Mouse (Mus musculus) intestine, embryonic 15.5 days (tissue): Measurements from ENCODE around the gene Psmd2. TPM values are rescaled to one million over a fixed set of nuclear protein-coding genes. Genes with fewer than 3 reads are reported as not detected.
"Not testable (repeated sequence)": the region's sequence is repeated elsewhere in the genome, so short reads cannot be mapped to it uniquely, and the experiment has no call there.

Source experiments
- ATAC-seq: fragments of 200-750 bp; cut with Nextera tagmentation; 2 replicates; pipeline ENCODE4 v1.8.0; 2017; ENCODE audit warnings: moderate TSS enrichment, moderate library complexity
- H3K27ac ChIP-seq: fragments of 300-500 bp; sonication (generic); 2 replicates; pipeline ENCODE4 v1.5.1; 2015; ENCODE audit warnings: mild to moderate bottlenecking, inconsistent platforms
- H3K27me3 ChIP-seq: fragments of 300-500 bp; sonication (generic); replicated peaks from 2 replicates; pipeline ENCODE4 v1.6.1; 2015; ENCODE audit warnings: inconsistent platforms
- H3K36me3 ChIP-seq: fragments of 300-500 bp; sonication (generic); 2 replicates; pipeline ENCODE4 v1.6.1; 2015; ENCODE audit warnings: inconsistent platforms
- H3K4me1 ChIP-seq: fragments of 300-500 bp; sonication (generic); replicated peaks from 2 replicates; pipeline ENCODE4 v1.6.1; 2015; ENCODE audit warnings: inconsistent platforms
- H3K4me2 ChIP-seq: fragments of 300-500 bp; sonication (generic); replicated peaks from 2 replicates; pipeline ENCODE4 v1.6.1; 2015; ENCODE audit warnings: mild to moderate bottlenecking, inconsistent platforms
- H3K4me3 ChIP-seq: fragments of 300-500 bp; sonication (generic); replicated peaks from 2 replicates; pipeline ENCODE4 v1.5.1; 2015; ENCODE audit warnings: inconsistent platforms
- H3K9ac ChIP-seq: fragments of 300-500 bp; sonication (generic); 2 replicates; pipeline ENCODE4 v1.6.1; 2015; ENCODE audit warnings: inconsistent platforms
- H3K9me3 ChIP-seq: fragments of 300-500 bp; sonication (generic); 2 replicates; pipeline ENCODE4 v1.6.1; 2016; ENCODE audit warnings: inconsistent platforms
- WGBS: fragments of 180-500 bp; shearing (Covaris S2); methylation state at CpG from one replicate; pipeline ENCODE4 v1.1.7; 2015; 5-methylcytosine and 5-hydroxymethylcytosine counted together
- polyA plus RNA-seq: library from polyadenylated mRNA; unstranded; fragments of >200 nt; fragmentation: Nextera tagmentation; extraction: Ambion mirVana; gene quantifications from 2 replicates; pipeline ENCODE4 v1.2.1, GENCODE M21; 2015

Psmd2 gene
- polyA plus RNA-seq, 1 experiment from 2014 or later, result 283 TPM

- no peaks in the 10 kb centered on the region for H3K36me3 ChIP-seq
- H3K9me3 ChIP-seq, result no peaks in the 10 kb centered on the region
- peaks cover 24% of the 10 kb centered on the region for H3K27me3 ChIP-seq
- no peak overlapping the region for H3K4me3 ChIP-seq
- H3K27ac ChIP-seq, result no peak overlapping the region
- 54% methylated on average over 2 of the region's 2 CpGs for WGBS
- no peak overlapping the region for H3K9ac ChIP-seq
- H3K4me2 ChIP-seq, result no peak overlapping the region
- no peak for ATAC-seq
- H3K4me1 ChIP-seq, result peaks cover 24% of the 10 kb centered on the region
These were observed 28.2 kb upstream of the Psmd2 start for GRCm38 (mm10) chr16:20623211-20623610.

GRCm38 (mm10) chr16:20628871-20629391, 22.5 kb upstream of the Psmd2 start:
- Histone ChIP-seq H3K4me2 (peak overlapping the region; percentile 97; the same call in 1 of the 2 replicates), H3K9me3 (no peaks in the 10 kb centered on the region), H3K27me3 (peaks cover 20% of the 10 kb centered on the region), H3K9ac (no peak overlapping the region), H3K4me1 (0 out of 2 replicates have a peak, but pooled peaks cover 6% of the 10 kb centered on the region), H3K27ac (no peak overlapping the region), H3K4me3 (no peak overlapping the region), H3K36me3 (no peaks in the 10 kb centered on the region)
- WGBS, result 55% methylated on average over 11 of the region's 11 CpGs
- ATAC-seq, result no peak

GRCm38 (mm10) chr16:20629731-20630634, 21.5 kb upstream of the Psmd2 start, which contains the start of gene Ece2:
TSS of gene Ece2 (plus strand) at chr16:20629828.
- 8% methylated on average over 54 of the region's 54 CpGs for WGBS
- Histone ChIP-seq H3K27me3 (peaks cover 20% of the 10 kb centered on the region), H3K4me3 (peak within 1 kb of the TSS; percentile 51), H3K4me1 (0 out of 2 replicates have a peak, but pooled peaks cover 6% of the 10 kb centered on the region), H3K9me3 (no peaks in the 10 kb centered on the region), H3K36me3 (no peaks in the 10 kb centered on the region), H3K4me2 (peak within 1 kb of the TSS; percentile 97), H3K27ac (no peak within 1 kb of the TSS), H3K9ac (peak within 1 kb of the TSS; percentile 45)
- ATAC-seq, result peak; percentile 69

- no peak for ATAC-seq
- WGBS, result 71% methylated on average over 8 of the region's 8 CpGs
- Histone ChIP-seq H3K9ac (no peak overlapping the region), H3K27ac (no peak overlapping the region), H3K4me3 (no peak overlapping the region), H3K27me3 (no peaks in the 10 kb centered on the region), H3K36me3 (no peaks in the 10 kb centered on the region), H3K4me1 (no peaks in the 10 kb centered on the region), H3K4me2 (no peak overlapping the region), H3K9me3 (no peaks in the 10 kb centered on the region)
These were observed 14.0 kb upstream of the Psmd2 start for GRCm38 (mm10) chr16:20637410-20637809.

GRCm38 (mm10) chr16:20638367-20638766, 13.1 kb upstream of the Psmd2 start:
- Histone ChIP-seq H3K4me1 (no peaks in the 10 kb centered on the region), H3K4me3 (no peak overlapping the region), H3K4me2 (no peak overlapping the region), H3K9me3 (no peaks in the 10 kb centered on the region), H3K27me3 (no peaks in the 10 kb centered on the region), H3K27ac (no peak overlapping the region), H3K36me3 (no peaks in the 10 kb centered on the region), H3K9ac (no peak overlapping the region)
- no peak for ATAC-seq
- 80% methylated on average over 8 of the region's 8 CpGs for WGBS

- 0% methylated on average over 8 of the region's 8 CpGs for WGBS
- ATAC-seq, result peak; percentile 63
- Histone ChIP-seq H3K27me3 (no peaks in the 10 kb centered on the region), H3K9ac (no peak overlapping the region), H3K4me1 (no peaks in the 10 kb centered on the region), H3K36me3 (no peaks in the 10 kb centered on the region), H3K4me2 (no peak overlapping the region), H3K27ac (no peak overlapping the region), H3K9me3 (no peaks in the 10 kb centered on the region), H3K4me3 (no peak overlapping the region)
These were observed 9.3 kb upstream of the Psmd2 start for GRCm38 (mm10) chr16:20642161-20642560.

- WGBS, result 85% methylated on average over 7 of the region's 7 CpGs
- Histone ChIP-seq H3K27ac (no peak overlapping the region), H3K4me1 (no peaks in the 10 kb centered on the region), H3K36me3 (no peaks in the 10 kb centered on the region), H3K27me3 (no peaks in the 10 kb centered on the region), H3K9me3 (no peaks in the 10 kb centered on the region), H3K4me2 (no peak overlapping the region), H3K9ac (no peak overlapping the region), H3K4me3 (no peak overlapping the region)
- no peak for ATAC-seq
These were observed 7.5 kb upstream of the Psmd2 start for GRCm38 (mm10) chr16:20643911-20644310.

GRCm38 (mm10) chr16:20651947-20652310, 477 bp downstream of the Psmd2 start:
- H3K27me3 ChIP-seq, result no peaks in the 10 kb centered on the region
- peaks cover 21% of the 10 kb centered on the region for H3K36me3 ChIP-seq
- peak overlapping the region; percentile 78 for H3K4me2 ChIP-seq
- no peaks in the 10 kb centered on the region for H3K9me3 ChIP-seq
- peak overlapping the region; percentile 87 for H3K9ac ChIP-seq
- WGBS, result 8% methylated on average over 12 of the region's 12 CpGs
- H3K27ac ChIP-seq, result no peak overlapping the region
- peaks cover 6% of the 10 kb centered on the region; the same call in 1 of the 2 replicates for H3K4me1 ChIP-seq
- peak overlapping the region; percentile 70 for H3K4me3 ChIP-seq
- ATAC-seq, result 0 out of 2 replicates have a peak, but pooled peaks have one; percentile 1

GRCm38 (mm10) chr16:20653315-20653714, 1.9 kb downstream of the Psmd2 start:
- no peak overlapping the region for H3K4me3 ChIP-seq
- no peak overlapping the region for H3K9ac ChIP-seq
- 65% methylated on average over 2 of the region's 2 CpGs for WGBS
- no peak overlapping the region for H3K4me2 ChIP-seq
- H3K4me1 ChIP-seq, result peaks cover 6% of the 10 kb centered on the region; the same call in 1 of the 2 replicates
- H3K27ac ChIP-seq, result no peak overlapping the region
- no peaks in the 10 kb centered on the region for H3K9me3 ChIP-seq
- no peak for ATAC-seq
- H3K36me3 ChIP-seq, result peaks cover 34% of the 10 kb centered on the region
- H3K27me3 ChIP-seq, result no peaks in the 10 kb centered on the region

GRCm38 (mm10) chr16:20657661-20658060, 6.2 kb downstream of the Psmd2 start:
- peaks cover 71% of the 10 kb centered on the region for H3K36me3 ChIP-seq
- no peak overlapping the region for H3K4me3 ChIP-seq
- H3K27ac ChIP-seq, result no peak overlapping the region
- 89% methylated on average over 4 of the region's 4 CpGs for WGBS
- no peak for ATAC-seq
- H3K4me1 ChIP-seq, result peaks cover 2% of the 10 kb centered on the region; the same call in 1 of the 2 replicates
- no peak overlapping the region for H3K4me2 ChIP-seq
- H3K27me3 ChIP-seq, result no peaks in the 10 kb centered on the region
- H3K9me3 ChIP-seq, result no peaks in the 10 kb centered on the region
- H3K9ac ChIP-seq, result no peak overlapping the region

- not testable (repeated sequence) for H3K4me1 ChIP-seq, ATAC-seq, H3K4me2 ChIP-seq, H3K9me3 ChIP-seq, H3K4me3 ChIP-seq, H3K27me3 ChIP-seq, H3K36me3 ChIP-seq, H3K9ac ChIP-seq, H3K27ac ChIP-seq
- WGBS, result 97% methylated on average over 5 of the region's 6 CpGs
These were observed 16.6 kb downstream of the Psmd2 start, which contains the start of gene Eif4g1 for GRCm38 (mm10) chr16:20668013-20668412. TSS of gene Eif4g1 (plus strand) at chr16:20668313.

GRCm38 (mm10) chr16:20670291-20670690, 18.8 kb downstream of the Psmd2 start:
- no peaks in the 10 kb centered on the region for H3K27me3 ChIP-seq
- no peak for ATAC-seq
- 82% methylated on average over 3 of the region's 3 CpGs for WGBS

More at GRCm38 (mm10) chr16:20670291-20670690, 18.8 kb downstream of the Psmd2 start:
- H3K36me3 ChIP-seq, result peaks cover 4% of the 10 kb centered on the region; the same call in 1 of the 2 replicates
- H3K9me3 ChIP-seq, result no peaks in the 10 kb centered on the region
- no peak overlapping the region for H3K4me3 ChIP-seq
- H3K4me1 ChIP-seq, result peaks cover 22% of the 10 kb centered on the region
- H3K27ac ChIP-seq, result no peak overlapping the region
- H3K9ac ChIP-seq, result no peak overlapping the region
- no peak overlapping the region for H3K4me2 ChIP-seq
